Mouse (Mus musculus): ENCODE measurements around the gene Lamtor2.

- no peak for TF ChIP-seq CTCF (IDR thresholded peaks at IDR 0.05; ENCODE audit: low read depth, low read length)
- TF ChIP-seq POLR2A (IDR thresholded peaks at IDR 0.05; ENCODE audit: borderline replicate concordance, low read depth, low read length) = no peak
Measured at GRCm38 (mm10) chr3:88592942-88593576, 40.2 kb upstream of the Lamtor2 start.

All from bone marrow macrophage, adult 2 months (primary cell).